Mouse (Mus musculus): ENCODE data around the gene Il10. TPM values are rescaled to one million over a fixed set of nuclear protein-coding genes. Genes with fewer than 3 reads are reported as not detected.

Il10 gene
- total and polyA plus RNA-seq, 2 experiments from 2014 or later, result not detected

DNA sequence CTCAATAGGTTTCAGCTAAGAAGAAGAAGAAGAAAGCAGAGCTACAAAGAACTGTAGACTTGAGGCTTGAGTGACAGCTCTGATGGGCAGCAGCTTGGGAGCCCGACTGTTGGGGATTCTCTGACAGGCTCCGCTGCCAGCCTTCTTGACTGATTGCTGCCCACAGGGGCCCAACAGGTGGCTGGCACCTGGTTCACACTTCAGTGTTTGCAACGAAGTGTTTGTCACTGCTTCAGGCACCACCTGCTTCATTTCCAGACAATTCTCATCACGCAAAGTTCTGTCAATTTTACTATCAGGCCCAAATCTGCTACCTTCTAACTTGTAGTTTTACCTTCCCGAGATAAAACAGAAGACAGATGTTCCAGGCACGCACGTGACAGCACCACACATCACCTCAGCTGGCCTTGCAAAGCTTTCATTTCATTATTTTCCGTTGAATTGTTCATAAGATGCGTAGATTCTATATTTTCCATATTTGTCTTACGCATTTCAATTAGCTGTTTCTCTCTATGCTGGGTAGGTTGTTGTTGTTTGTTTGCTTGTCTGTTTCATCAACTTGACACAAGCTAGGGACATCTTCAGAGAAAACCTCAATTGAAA lies 18.9 kb downstream of the Il10 start:
- 96% methylated on average over 10 of the region's 10 CpGs for WGBS
- Histone ChIP-seq H3K4me1 (ENCODE audit: insufficient read depth, low read length) (no peaks in the 10 kb centered on the region), H3K9ac (replicated peaks; ENCODE audit: low read length, poor library complexity, severe bottlenecking) (no peak overlapping the region), H3K4me2 (ENCODE audit: low read depth, low read length, poor library complexity, severe bottlenecking) (no peak overlapping the region), H3K4me3 (ENCODE audit: low read depth, low read length) (no peak overlapping the region), H3K9me3 (ENCODE audit: low read length) (0 out of 2 replicates have a peak, but pooled peaks cover 6% of the 10 kb centered on the region), H3K27ac (ENCODE audit: low read depth, low read length) (no peak overlapping the region), H3K27me3 (ENCODE audit: insufficient read depth, low read length) (no peaks in the 10 kb centered on the region), H3K36me3 (ENCODE audit: insufficient read depth, low read length) (no peaks in the 10 kb centered on the region)
- DNase-seq (ENCODE audit: low spot score), result no peak
- ATAC-seq (ENCODE audit: low FRiP score), result no peak
- no peak for TF ChIP-seq CTCF (IDR thresholded peaks at IDR 0.05)

DNA sequence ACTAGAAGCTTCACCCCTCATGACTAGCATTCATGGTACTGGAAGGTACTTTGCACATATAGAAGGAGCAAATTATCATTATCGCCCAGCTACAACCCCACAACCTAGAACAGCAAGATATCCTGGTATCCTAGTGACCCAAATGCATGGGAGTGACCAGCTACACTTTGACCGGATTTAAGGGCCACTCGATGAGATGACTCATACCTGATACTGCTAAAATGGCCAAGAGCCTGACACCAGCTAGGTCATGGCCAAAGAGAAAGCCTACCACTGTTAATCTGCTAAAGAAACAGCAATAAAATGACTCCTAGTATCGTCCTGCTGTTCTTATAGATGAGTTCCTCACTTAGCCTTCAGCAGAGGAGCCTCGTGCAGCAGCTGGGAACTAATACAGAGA lies 19.8 kb downstream of the Il10 start:
- WGBS, result 92% methylated on average over 5 of the region's 5 CpGs

DNA sequence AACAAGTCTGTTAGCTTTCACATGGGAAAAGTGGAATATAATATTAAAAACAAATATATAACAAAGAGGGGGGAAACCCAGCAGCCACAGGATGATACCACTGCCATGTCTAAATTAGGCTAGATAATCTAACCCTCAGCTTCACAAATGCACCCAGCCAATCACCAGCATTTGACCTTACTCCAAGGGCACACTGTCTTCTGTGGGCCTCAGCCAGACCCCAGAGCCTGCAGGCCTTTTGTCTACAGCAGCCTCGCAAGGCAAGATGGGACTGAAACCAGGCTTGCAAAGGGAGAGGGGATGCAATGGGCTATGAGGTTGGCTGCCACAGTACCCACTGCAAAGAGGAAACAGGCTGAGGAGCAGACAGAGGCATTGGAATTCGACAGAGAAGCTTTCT lies 22.6 kb downstream of the Il10 start:
- DNase-seq (ENCODE audit: low spot score), result no peak
- no peaks in the 10 kb centered on the region for H3K4me1 ChIP-seq (ENCODE audit: insufficient read depth, low read length)
- H3K4me3 ChIP-seq (ENCODE audit: low read depth, low read length), result no peak overlapping the region
- no peaks in the 10 kb centered on the region for H3K27me3 ChIP-seq (ENCODE audit: insufficient read depth, low read length)
- H3K9ac ChIP-seq (replicated peaks; ENCODE audit: low read length, poor library complexity, severe bottlenecking), result no peak overlapping the region
- 0 out of 2 replicates have a peak, but pooled peaks cover 5% of the 10 kb centered on the region for H3K9me3 ChIP-seq (ENCODE audit: low read length)
- no peak overlapping the region for H3K4me2 ChIP-seq (ENCODE audit: low read depth, low read length, poor library complexity, severe bottlenecking)
- 62% methylated on average over 2 of the region's 2 CpGs for WGBS
- TF ChIP-seq CTCF (IDR thresholded peaks at IDR 0.05), result no peak
- ATAC-seq (ENCODE audit: low FRiP score), result no peak
- H3K36me3 ChIP-seq (ENCODE audit: insufficient read depth, low read length), result no peaks in the 10 kb centered on the region
- H3K27ac ChIP-seq (ENCODE audit: low read depth, low read length), result no peak overlapping the region

More for the DNA sequence above, 19.8 kb downstream of the Il10 start:
- DNase-seq (ENCODE audit: low spot score) (no peak), ATAC-seq (ENCODE audit: low FRiP score) (no peak)
- H3K27me3 ChIP-seq (ENCODE audit: insufficient read depth, low read length), result no peaks in the 10 kb centered on the region
- no peak overlapping the region for H3K27ac ChIP-seq (ENCODE audit: low read depth, low read length)
- H3K9ac ChIP-seq (replicated peaks; ENCODE audit: low read length, poor library complexity, severe bottlenecking), result no peak overlapping the region
- TF ChIP-seq CTCF (IDR thresholded peaks at IDR 0.05), result no peak
- H3K9me3 ChIP-seq (ENCODE audit: low read length), result 0 out of 2 replicates have a peak, but pooled peaks cover 6% of the 10 kb centered on the region
- H3K4me1 ChIP-seq (ENCODE audit: insufficient read depth, low read length), result no peaks in the 10 kb centered on the region
- no peak overlapping the region for H3K4me3 ChIP-seq (ENCODE audit: low read depth, low read length)
- no peak overlapping the region for H3K4me2 ChIP-seq (ENCODE audit: low read depth, low read length, poor library complexity, severe bottlenecking)
- H3K36me3 ChIP-seq (ENCODE audit: insufficient read depth, low read length), result no peaks in the 10 kb centered on the region

DNA sequence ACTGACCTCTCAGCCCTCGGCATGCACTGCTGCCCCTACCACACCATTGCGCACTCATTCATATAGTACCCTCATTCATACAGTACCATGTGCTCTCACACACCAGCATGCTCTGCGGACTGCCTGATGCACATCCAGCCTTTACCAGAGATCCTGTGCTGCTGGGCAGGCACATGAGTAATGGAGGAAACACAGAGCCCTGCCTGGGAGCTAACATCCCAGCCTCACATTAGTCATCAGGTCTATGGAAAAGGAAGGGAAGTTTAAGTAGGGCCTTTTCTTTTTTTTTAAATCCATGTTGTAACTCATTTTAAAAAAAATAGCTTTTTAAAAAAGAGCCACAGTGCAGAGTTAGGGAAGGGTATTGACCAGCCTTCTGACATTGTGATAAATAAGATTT lies 23.1 kb downstream of the Il10 start:
- ATAC-seq (ENCODE audit: low FRiP score), result no peak
- WGBS, result 92% methylated on average over 3 of the region's 3 CpGs
- Histone ChIP-seq H3K9me3 (ENCODE audit: low read length) (0 out of 2 replicates have a peak, but pooled peaks cover under 1% of the 10 kb centered on the region), H3K27me3 (ENCODE audit: insufficient read depth, low read length) (no peaks in the 10 kb centered on the region), H3K36me3 (ENCODE audit: insufficient read depth, low read length) (no peaks in the 10 kb centered on the region), H3K4me2 (ENCODE audit: low read depth, low read length, poor library complexity, severe bottlenecking) (no peak overlapping the region), H3K9ac (replicated peaks; ENCODE audit: low read length, poor library complexity, severe bottlenecking) (no peak overlapping the region), H3K27ac (ENCODE audit: low read depth, low read length) (no peak overlapping the region), H3K4me1 (ENCODE audit: insufficient read depth, low read length) (no peaks in the 10 kb centered on the region), H3K4me3 (ENCODE audit: low read depth, low read length) (no peak overlapping the region)
- DNase-seq (ENCODE audit: low spot score), result no peak
- no peak for TF ChIP-seq CTCF (IDR thresholded peaks at IDR 0.05)

DNA sequence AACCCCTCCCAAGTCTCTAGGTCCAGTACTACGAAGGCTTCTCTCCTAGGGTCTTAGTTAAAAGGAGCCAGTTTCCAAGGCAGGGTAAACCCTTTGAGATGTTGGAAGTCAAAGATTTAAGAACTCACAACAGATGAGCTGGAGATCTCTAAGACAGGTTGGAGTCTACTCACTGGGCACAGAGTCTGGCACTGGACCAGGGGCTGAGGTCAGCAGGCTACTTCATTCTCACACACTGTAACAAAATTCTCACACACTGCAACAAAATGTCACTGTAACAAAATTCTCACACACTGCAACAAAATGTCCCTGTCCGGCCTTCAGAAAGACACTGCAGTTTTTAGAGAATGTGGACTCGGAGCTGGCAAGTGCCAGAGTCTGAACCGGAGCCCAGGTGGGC lies 24.0 kb downstream of the Il10 start:
- Histone ChIP-seq H3K27ac (ENCODE audit: low read depth, low read length) (no peak overlapping the region), H3K9ac (replicated peaks; ENCODE audit: low read length, poor library complexity, severe bottlenecking) (no peak overlapping the region), H3K4me2 (ENCODE audit: low read depth, low read length, poor library complexity, severe bottlenecking) (no peak overlapping the region), H3K36me3 (ENCODE audit: insufficient read depth, low read length) (no peaks in the 10 kb centered on the region), H3K27me3 (ENCODE audit: insufficient read depth, low read length) (no peaks in the 10 kb centered on the region), H3K9me3 (ENCODE audit: low read length) (no peaks in the 10 kb centered on the region), H3K4me3 (ENCODE audit: low read depth, low read length) (no peak overlapping the region), H3K4me1 (ENCODE audit: insufficient read depth, low read length) (no peaks in the 10 kb centered on the region)
- 90% methylated on average over 4 of the region's 4 CpGs for WGBS
- DNase-seq (ENCODE audit: low spot score), result no peak
- no peak for ATAC-seq (ENCODE audit: low FRiP score)
- no peak for TF ChIP-seq CTCF (IDR thresholded peaks at IDR 0.05)

DNA sequence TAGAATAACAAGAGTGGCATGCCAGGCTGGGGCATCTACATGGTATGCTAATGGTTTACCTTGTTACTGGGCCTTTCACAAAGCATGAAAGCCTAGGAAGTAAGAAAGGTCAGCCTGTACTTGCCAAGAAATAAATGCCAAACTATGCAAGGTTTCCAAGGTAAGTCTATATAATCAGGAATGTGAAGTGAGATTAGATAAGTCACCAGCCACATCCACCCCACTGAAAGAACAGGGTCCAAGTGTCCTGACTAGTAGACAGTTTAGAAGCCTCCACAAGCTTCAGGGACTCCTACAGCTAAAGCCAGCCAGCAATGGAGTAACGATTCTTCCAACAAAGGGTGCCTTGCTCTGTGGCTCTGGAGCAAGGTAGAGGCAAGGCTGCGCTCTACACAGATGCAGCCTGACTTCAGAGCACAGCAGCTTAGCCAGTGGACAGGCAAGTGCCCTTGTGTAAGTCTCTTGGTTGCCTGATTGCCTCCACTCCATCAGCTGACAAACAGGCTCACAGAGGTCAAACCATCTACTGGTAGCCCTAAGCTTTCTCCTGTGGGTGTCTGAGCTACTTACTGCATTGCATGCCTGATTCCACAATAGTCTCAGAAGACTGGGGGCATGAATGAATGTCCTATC lies 26.2 kb downstream of the Il10 start:
- no peaks in the 10 kb centered on the region for H3K27me3 ChIP-seq (ENCODE audit: insufficient read depth, low read length)
- H3K9me3 ChIP-seq (ENCODE audit: low read length), result no peaks in the 10 kb centered on the region
- H3K4me2 ChIP-seq (ENCODE audit: low read depth, low read length, poor library complexity, severe bottlenecking), result no peak overlapping the region
- H3K36me3 ChIP-seq (ENCODE audit: insufficient read depth, low read length), result no peaks in the 10 kb centered on the region
- WGBS, result 87% methylated on average over 2 of the region's 2 CpGs
- ATAC-seq (ENCODE audit: low FRiP score) (no peak), DNase-seq (ENCODE audit: low spot score) (no peak)
- H3K4me3 ChIP-seq (ENCODE audit: low read depth, low read length), result no peak overlapping the region
- H3K27ac ChIP-seq (ENCODE audit: low read depth, low read length), result no peak overlapping the region
- H3K4me1 ChIP-seq (ENCODE audit: insufficient read depth, low read length), result no peaks in the 10 kb centered on the region
- no peak for TF ChIP-seq CTCF (IDR thresholded peaks at IDR 0.05)
- H3K9ac ChIP-seq (replicated peaks; ENCODE audit: low read length, poor library complexity, severe bottlenecking), result no peak overlapping the region
